Mouse (Mus musculus) right cerebral cortex, adult 18-20 months (tissue): Measurements from ENCODE around the gene Dach2.
"Not testable (repeated sequence)": the region's sequence is repeated elsewhere in the genome, so short reads cannot be mapped to it uniquely, and the experiment has no call there.

Experiments
- DNase-seq: peaks from one replicate; pipeline ENCODE4 v3.0.0; 2022; ENCODE audit warnings: mixed read lengths

The Dach2 gene

GRCm38 (mm10) chrX:113297404-113297803 is at the start of gene Dach2:
Gene Dach2, plus strand, starts transcription at chrX:113297510.
- DNase-seq, result no peak

- DNase-seq, result not testable (repeated sequence)
These were observed 44.9 kb upstream of the Dach2 start for GRCm38 (mm10) chrX:113252427-113252826.

GRCm38 (mm10) chrX:113298031-113298430 is 721 bp downstream of the Dach2 start:
- DNase-seq, result peak; percentile 12

- no peak for DNase-seq
These were observed 1.2 kb downstream of the Dach2 start for GRCm38 (mm10) chrX:113298468-113298867.

GRCm38 (mm10) chrX:113304323-113304722 is 7.0 kb downstream of the Dach2 start:
- no peak for DNase-seq

GRCm38 (mm10) chrX:113338143-113338542 is 40.8 kb downstream of the Dach2 start:
- no peak for DNase-seq

GRCm38 (mm10) chrX:113394417-113394816 is 97.1 kb downstream of the Dach2 start:
- no peak for DNase-seq

- DNase-seq, result no peak
These were observed 111.4 kb downstream of the Dach2 start for GRCm38 (mm10) chrX:113408756-113409155.

GRCm38 (mm10) chrX:113421517-113422187 is 124.3 kb downstream of the Dach2 start:
- DNase-seq, result no peak

- no peak for DNase-seq
These were observed 184.8 kb downstream of the Dach2 start for GRCm38 (mm10) chrX:113482131-113482530.

- no peak for DNase-seq
These were observed 247.8 kb downstream of the Dach2 start for GRCm38 (mm10) chrX:113545106-113545505.

- no peak for DNase-seq
These were observed 266.6 kb downstream of the Dach2 start for GRCm38 (mm10) chrX:113563897-113564296.

GRCm38 (mm10) chrX:113666069-113666468 is 368.8 kb downstream of the Dach2 start:
- DNase-seq, result no peak

- no peak for DNase-seq
These were observed 389.9 kb downstream of the Dach2 start for GRCm38 (mm10) chrX:113687163-113687562.

GRCm38 (mm10) chrX:113712363-113712762 is 415.1 kb downstream of the Dach2 start:
- DNase-seq, result no peak

GRCm38 (mm10) chrX:113724124-113724523 is 426.8 kb downstream of the Dach2 start:
- DNase-seq, result no peak

GRCm38 (mm10) chrX:113747122-113747521 is 449.8 kb downstream of the Dach2 start:
- DNase-seq, result no peak

GRCm38 (mm10) chrX:113792264-113792663 is 495.0 kb downstream of the Dach2 start:
- DNase-seq, result no peak

- no peak for DNase-seq
These were observed 513.1 kb downstream of the Dach2 start for GRCm38 (mm10) chrX:113810369-113810768.

GRCm38 (mm10) chrX:113826810-113827209 is 529.5 kb downstream of the Dach2 start:
- DNase-seq, result no peak

GRCm38 (mm10) chrX:113833062-113833461 is 535.8 kb downstream of the Dach2 start:
- DNase-seq, result no peak

GRCm38 (mm10) chrX:113867835-113868495 is 570.7 kb downstream of the Dach2 start:
- no peak for DNase-seq
